Mouse (Mus musculus): ENCODE results near the gene Il11. TPM values are rescaled to one million over a fixed set of nuclear protein-coding genes. Genes with fewer than 3 reads are reported as not detected.

Gene Il11
- polyA plus RNA-seq (2012; rRNA removed): 0.90 and 1.0 TPM in 2 replicates

GRCm38 (mm10) chr7:4782759-4783158 is at the start of gene Il11, which contains the start of gene Tmem190:
Il11 (minus strand) TSS chr7:4782859.
Tmem190 (plus strand) TSS chr7:4782937.

GRCm38 (mm10) chr7:4812303-4813104 is 29.8 kb upstream of the Il11 start, which contains the start of gene Ube2s:
Ube2s (minus strand) TSS chr7:4812590.

GRCm38 (mm10) chr7:4792278-4793212 is 9.9 kb upstream of the Il11 start, which contains the start of gene Rpl28:
Rpl28 (plus strand) TSS chr7:4792874.

GRCm38 (mm10) chr7:4789436-4789935 is 6.8 kb upstream of the Il11 start, which contains the start of gene Tmem238:
Tmem238 (minus strand) TSS chr7:4789656.

GRCm38 (mm10) chr7:4771202-4771601 is 11.5 kb downstream of the Il11 start, which contains the start of gene Fam71e2:
Fam71e2 (minus strand) TSS chr7:4771302.

GRCm38 (mm10) chr7:4752821-4753570 is 29.7 kb downstream of the Il11 start, which contains the start of gene Cox6b2:
Cox6b2 (minus strand) TSS chr7:4753094.

GRCm38 (mm10) chr7:4739544-4740275 is 42.9 kb downstream of the Il11 start, which contains the start of gene Kmt5c:
Kmt5c (plus strand) TSS chr7:4740115.

GRCm38 (mm10) chr7:4725169-4725568 is 57.5 kb downstream of the Il11 start, which contains the start of gene Tmem150b:
Tmem150b (minus strand) TSS chr7:4725249.

Other genes starting within 250 kb of the Il11 start
- 11.2 and 12.5 TPM in 2 replicates for gene Syt5, start 235.3 kb downstream of the Il11 start, polyA plus RNA-seq (2012; rRNA removed)
- gene Ptprh, start 178.8 kb downstream of the Il11 start, polyA plus RNA-seq (2012; rRNA removed): 58.9 and 64.2 TPM in 2 replicates
- gene Tmem86b, start 151.4 kb downstream of the Il11 start, polyA plus RNA-seq (2012; rRNA removed): 11.1 and 15.0 TPM in 2 replicates
- gene Ppp6r1, start 123.8 kb downstream of the Il11 start, polyA plus RNA-seq (2012; rRNA removed): 135 and 140 TPM in 2 replicates
- 43.6 and 46.8 TPM in 2 replicates for gene Hspbp1, start 97.8 kb downstream of the Il11 start, polyA plus RNA-seq (2012; rRNA removed)
- 5.2 and 6.4 TPM in 2 replicates for gene Brsk1, start 92.3 kb downstream of the Il11 start, polyA plus RNA-seq (2012; rRNA removed)
- 21.0 and 24.9 TPM in 2 replicates for gene Tmem150b, start 57.6 kb downstream of the Il11 start, polyA plus RNA-seq (2012; rRNA removed)
- 187 and 215 TPM in 2 replicates for gene Kmt5c, start 42.7 kb downstream of the Il11 start, polyA plus RNA-seq (2012; rRNA removed)
- 22.5 and 40.9 TPM in 2 replicates for gene Cox6b2, start 29.8 kb downstream of the Il11 start, polyA plus RNA-seq (2012; rRNA removed)
- gene Fam71e2, start 11.6 kb downstream of the Il11 start, polyA plus RNA-seq (2012; rRNA removed): not detected in 2 replicates
- not detected in 2 replicates for gene Tmem190, start 78 bp upstream of the Il11 start, polyA plus RNA-seq (2012; rRNA removed)
- gene Tmem238, start 6.8 kb upstream of the Il11 start, polyA plus RNA-seq (2012; rRNA removed): 227 and 263 TPM in 2 replicates
- 405 and 513 TPM in 2 replicates for gene Rpl28, start 10.0 kb upstream of the Il11 start, polyA plus RNA-seq (2012; rRNA removed)
- 143 and 257 TPM in 2 replicates for gene Ube2s, start 29.7 kb upstream of the Il11 start, polyA plus RNA-seq (2012; rRNA removed)
- gene Shisa7, start 61.8 kb upstream of the Il11 start, polyA plus RNA-seq (2012; rRNA removed): 2.0 and 2.8 TPM in 2 replicates
- 40.8 and 52.6 TPM in 2 replicates for gene Isoc2b, start 87.4 kb upstream of the Il11 start, polyA plus RNA-seq (2012; rRNA removed)
- 18.6 and 21.4 TPM in 2 replicates for gene Isoc2a, start 94.3 kb upstream of the Il11 start, polyA plus RNA-seq (2012; rRNA removed)
- 0.08 TPM in 1 of 2 replicates, not detected in the other for gene Gm36210, start 123.7 kb upstream of the Il11 start, polyA plus RNA-seq (2012; rRNA removed)
- 31.6 and 31.7 TPM in 2 replicates for gene Zfp628, start 132.4 kb upstream of the Il11 start, polyA plus RNA-seq (2012; rRNA removed)
- 16.0 and 18.1 TPM in 2 replicates for gene Nat14, start 139.2 kb upstream of the Il11 start, polyA plus RNA-seq (2012; rRNA removed)
- gene Ssc5d, start 142.9 kb upstream of the Il11 start, polyA plus RNA-seq (2012; rRNA removed): 12.0 and 12.4 TPM in 2 replicates
- gene Sbk2, start 181.5 kb upstream of the Il11 start, polyA plus RNA-seq (2012; rRNA removed): 0.09 and 0.30 TPM in 2 replicates
- 0.28 TPM in 1 of 2 replicates, not detected in the other for gene Sbk3, start 188.3 kb upstream of the Il11 start, polyA plus RNA-seq (2012; rRNA removed)
- 60.1 and 63.9 TPM in 2 replicates for gene Zfp579, start 213.3 kb upstream of the Il11 start, polyA plus RNA-seq (2012; rRNA removed)
- 58.6 and 61.0 TPM in 2 replicates for gene Zfp524, start 231.6 kb upstream of the Il11 start, polyA plus RNA-seq (2012; rRNA removed)
- gene Fiz1, start 231.8 kb upstream of the Il11 start, polyA plus RNA-seq (2012; rRNA removed): 35.6 and 36.3 TPM in 2 replicates
- gene Gm44973, start 232.6 kb upstream of the Il11 start, polyA plus RNA-seq (2012; rRNA removed): 0.35 TPM in 1 of 2 replicates, not detected in the other
- 37.3 and 43.2 TPM in 2 replicates for gene Zfp865, start 237.5 kb upstream of the Il11 start, polyA plus RNA-seq (2012; rRNA removed)
- gene Ccdc106, start 237.7 kb upstream of the Il11 start, polyA plus RNA-seq (2012; rRNA removed): 3.0 and 3.6 TPM in 2 replicates

All from colon, adult 2 months (tissue).